Mouse (Mus musculus) left cerebral cortex, postnatal 36 days (tissue): ENCODE measurements around the gene Ccdc181. TPM values are rescaled to one million over a fixed set of nuclear protein-coding genes. Genes with fewer than 3 reads are reported as not detected.

ENCODE experiments used
- DNase-seq, 2 experiments: peaks; one replicate each; pipeline ENCODE4 v3.0.0; 2021 to 2022; ENCODE audit warnings: low spot score in 2 of 2, mixed read lengths in 1 of 2
- intact Hi-C: fragments of 180-260 bp; cut with DNase I; formaldehyde crosslinking; loops from one replicate; pipeline ENCODE4 v1.15.1; 2025
- total RNA-seq, 2 experiments: library from RNA; stranded (reverse); gene quantifications; 2 replicates each; pipeline ENCODE4 v1.2.3; 2021

Gene Ccdc181
- total RNA-seq, 2 experiments from 2014 or later: 23.4 to 24.4 TPM

DNA sequence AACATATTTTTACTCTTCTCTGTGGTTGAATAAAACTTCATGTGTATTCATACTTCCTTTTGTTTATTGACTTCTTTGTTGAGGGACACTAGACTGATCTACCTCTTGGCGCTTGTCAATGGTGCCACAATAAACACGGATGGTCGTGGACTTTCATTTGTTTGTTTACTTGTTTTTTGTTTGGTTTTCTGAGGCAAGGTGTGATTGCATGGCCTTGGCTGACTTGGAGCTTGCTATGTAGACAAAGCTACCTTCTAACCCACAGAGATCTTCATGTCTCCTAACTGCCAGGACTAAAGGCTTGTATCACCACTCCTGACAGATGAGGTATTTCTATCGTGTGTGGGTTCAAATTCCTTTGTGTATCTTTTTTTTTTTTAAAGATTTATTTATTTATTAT, 48.8 kb downstream of the Ccdc181 start:
- intact Hi-C loops: no loop called here

DNA sequence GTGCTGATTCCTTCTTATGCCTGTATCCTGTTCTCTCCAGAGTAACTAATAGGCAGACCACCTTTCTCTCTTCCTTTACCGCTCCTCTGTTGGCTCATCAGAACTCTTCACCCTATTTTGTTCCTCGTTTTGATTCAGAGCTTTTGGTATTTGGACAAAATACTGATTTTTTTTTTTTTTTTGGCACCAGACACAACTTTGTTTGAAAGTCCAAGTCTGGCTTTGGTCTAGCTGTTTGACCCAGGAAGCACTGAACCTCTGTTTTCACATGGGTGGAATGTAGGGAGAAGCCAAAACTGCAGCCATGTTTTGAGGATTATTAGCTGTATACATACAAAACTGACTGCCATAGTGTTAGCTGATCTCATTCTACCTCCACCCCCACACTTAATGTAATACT, 49.5 kb downstream of the Ccdc181 start:
- intact Hi-C loops: no loop called here
- DNase-seq: no peak

More for the DNA sequence above, 48.8 kb downstream of the Ccdc181 start:
- no peak for DNase-seq

DNA sequence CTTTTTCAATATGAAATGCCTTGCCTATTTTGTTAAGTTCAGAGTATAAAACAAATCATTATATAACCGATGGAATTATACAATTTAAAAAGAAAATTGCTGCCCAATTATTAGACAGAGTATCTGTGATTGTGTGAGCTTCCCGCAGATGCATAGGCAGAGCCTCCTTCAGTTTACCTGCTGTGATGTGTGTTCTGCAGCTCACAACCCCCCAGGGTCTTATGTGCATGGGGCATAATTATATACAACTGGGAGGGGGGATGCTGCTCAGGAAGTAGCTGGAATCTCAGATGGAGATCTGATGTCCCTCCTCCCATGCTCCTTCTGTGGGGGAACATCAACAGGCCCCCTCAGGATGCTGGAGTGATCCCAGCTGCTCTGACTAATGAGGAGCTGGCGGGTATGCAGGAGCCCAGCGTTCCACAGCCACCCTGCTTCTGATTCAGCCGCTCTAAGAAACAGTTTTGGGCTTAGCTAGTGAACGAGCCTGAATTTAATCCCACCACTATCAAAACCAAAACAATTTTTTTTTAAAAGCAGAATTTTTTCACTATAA, 51.3 kb downstream of the Ccdc181 start:
- DNase-seq: peak; percentile 36 to 49
- intact Hi-C loops: no loop called here

DNA sequence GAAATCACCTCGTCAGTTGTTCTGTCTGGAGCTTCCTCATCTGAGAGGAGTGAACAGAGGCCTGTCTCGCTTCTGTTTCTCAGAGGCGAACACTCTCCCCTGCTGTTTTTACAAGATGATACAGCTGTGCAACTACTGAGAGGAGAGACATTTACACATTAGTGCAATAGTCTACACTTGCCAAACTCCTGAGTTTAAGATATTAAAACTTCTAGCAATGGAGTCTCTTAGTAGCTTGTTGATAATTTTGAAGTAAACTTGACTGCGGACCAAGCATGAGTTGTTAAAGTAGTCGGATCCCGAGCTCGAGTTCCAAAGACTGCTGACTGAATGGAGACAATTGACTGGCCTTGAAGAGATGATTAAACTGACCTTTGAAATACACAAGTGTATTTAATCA, 52.4 kb downstream of the Ccdc181 start:
- no peak for DNase-seq
- intact Hi-C loops: no loop called here

DNA sequence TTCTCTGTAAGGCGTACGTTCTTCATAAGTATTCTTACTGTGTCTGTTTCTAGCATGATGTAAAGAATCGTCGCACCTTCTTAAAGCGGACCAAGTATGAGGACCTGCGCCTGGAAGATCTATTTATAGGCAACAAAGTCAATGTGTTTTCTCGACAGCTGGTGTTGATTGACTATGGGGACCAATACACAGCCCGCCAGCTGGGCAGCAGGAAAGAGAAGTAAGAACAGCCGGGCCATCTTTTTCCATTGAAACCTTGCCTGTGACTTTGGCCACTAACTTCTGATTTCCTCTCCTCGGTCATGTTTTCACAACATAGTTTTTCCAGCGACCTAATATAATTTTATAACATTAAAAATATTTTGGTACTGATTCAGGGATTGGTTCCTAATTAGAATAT, 57.2 kb downstream of the Ccdc181 start:
- no peak for DNase-seq
- intact Hi-C loops: no loop called here

DNA sequence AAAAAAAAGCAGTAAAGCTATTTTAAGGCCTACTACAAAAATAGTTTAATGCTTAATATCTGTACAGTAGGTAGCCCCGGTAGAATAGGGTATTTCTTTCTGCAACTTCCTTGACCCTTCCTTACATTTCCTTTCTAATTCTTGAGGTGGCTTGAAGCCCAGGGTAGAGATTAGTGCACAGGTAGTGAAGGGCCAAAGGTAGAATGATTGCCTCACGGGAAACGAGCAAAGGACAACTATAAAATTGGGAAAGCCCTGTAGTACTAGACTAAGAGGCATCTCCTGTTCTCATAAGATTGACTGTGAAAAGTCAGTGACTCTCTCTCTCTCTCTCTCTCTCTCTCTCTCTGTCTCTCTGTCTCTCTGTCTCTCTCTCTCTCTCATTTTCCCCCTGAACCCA, 60.0 kb downstream of the Ccdc181 start:
- intact Hi-C loops: no loop called here
- DNase-seq: no peak

DNA sequence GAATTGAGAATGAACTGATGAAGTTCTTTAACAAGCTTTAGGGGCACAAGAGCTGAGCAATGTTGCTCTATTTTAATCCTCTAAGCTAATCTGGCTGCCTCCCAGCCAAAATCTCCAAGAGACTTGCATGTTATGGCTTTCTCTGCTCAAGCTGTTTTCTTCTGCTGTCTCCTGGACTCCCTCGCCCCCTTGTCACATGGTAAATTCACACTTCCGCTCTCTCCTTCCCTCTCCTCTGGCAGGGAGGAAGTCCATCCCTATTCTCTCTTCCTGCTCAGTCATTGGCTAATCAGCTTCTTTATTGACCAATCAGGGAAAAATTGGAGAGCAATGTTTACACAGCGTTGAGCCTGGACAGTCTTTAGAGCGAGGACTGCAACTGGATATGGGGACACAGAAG, 60.5 kb downstream of the Ccdc181 start:
- DNase-seq: peak; percentile 36 to 47
- intact Hi-C loops: no loop called here

Other genes starting within 250 kb of the Ccdc181 start
- under 1 TPM in 1 of 2 experiments, not detected in 1; 0.10 TPM for gene Sele, start 227.4 kb upstream of the Ccdc181 start, total RNA-seq
- gene Sell, start 213.6 kb upstream of the Ccdc181 start, total RNA-seq: not detected
- not detected for gene Selp, start 160.3 kb upstream of the Ccdc181 start, total RNA-seq
- under 1 TPM; 0.42 to 0.52 TPM for gene F5, start 123.7 kb upstream of the Ccdc181 start, total RNA-seq
- gene Slc19a2, start 26.5 kb upstream of the Ccdc181 start, total RNA-seq: 10 to 100 TPM; 12.8 to 13.5 TPM
- 10 to 100 TPM; 24.0 to 26.7 TPM for gene Nme7, start 28.5 kb downstream of the Ccdc181 start, total RNA-seq
- 10 to 100 TPM; 24.6 to 26.7 TPM for gene Blzf1, start 31.9 kb downstream of the Ccdc181 start, total RNA-seq
- 1,000 to 10,000 TPM; 1,659 to 1,749 TPM for gene Atp1b1, start 182.8 kb downstream of the Ccdc181 start, total RNA-seq